Mouse (Mus musculus): ENCODE results near the gene Trmt44. TPM values are rescaled to one million over a fixed set of nuclear protein-coding genes. Genes with fewer than 3 reads are reported as not detected.

Trmt44 gene
- polyA plus RNA-seq (2014; fragmentation: Nextera tagmentation; extraction: Ambion mirVana), result 7.3 and 7.4 TPM in 2 replicates

- ATAC-seq (ENCODE audit: low FRiP score, low TSS enrichment) (peak; percentile 93), DNase-seq (peak; percentile 97)
- Histone ChIP-seq H3K36me3 (ENCODE audit: control insufficient read depth, insufficient read depth, low read length) (peaks cover 31% of the 10 kb centered on the region), H3K27ac (replicated peaks; ENCODE audit: low read depth, low read length) (peak within 1 kb of the TSS; percentile 89), H3K4me3 (replicated peaks; ENCODE audit: low read depth, low read length) (peak within 1 kb of the TSS; percentile 95), H3K4me2 (ENCODE audit: low read length) (peak within 1 kb of the TSS; percentile 95), H3K9me3 (ENCODE audit: control insufficient read depth, low read length) (no peaks in the 10 kb centered on the region), H3K27me3 (ENCODE audit: control insufficient read depth, insufficient read depth, low read length) (no peaks in the 10 kb centered on the region), H3K9ac (replicated peaks; ENCODE audit: low read length) (peak within 1 kb of the TSS; percentile 82), H3K4me1 (ENCODE audit: control insufficient read depth, insufficient read depth, low read length) (peaks cover 10% of the 10 kb centered on the region)
- WGBS, result 3% methylated on average over 56 of the region's 56 CpGs
Observed at GRCm38 (mm10) chr5:35574653-35575599, at the start of gene Trmt44. Gene Trmt44 (minus strand): TSS chr5:35575070.

DNA sequence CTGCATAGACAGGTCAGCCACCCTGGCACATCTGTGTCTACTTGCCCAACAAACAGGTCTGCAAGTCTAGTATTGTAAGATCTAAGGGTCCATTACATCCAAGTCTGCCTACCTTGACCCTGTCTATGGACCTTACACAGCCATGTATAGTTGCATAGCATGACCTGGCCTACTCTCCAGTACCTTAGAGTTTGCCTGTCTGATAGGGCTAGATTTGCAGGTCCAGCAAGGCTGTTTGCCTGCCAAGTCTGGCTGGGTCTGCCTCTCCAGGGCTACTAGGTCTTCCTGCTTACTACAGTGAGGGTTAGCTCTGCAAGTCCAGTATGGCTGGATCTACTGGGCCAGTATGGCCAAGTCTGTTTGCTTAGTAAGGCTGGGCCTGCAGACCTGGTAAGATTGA, 49.0 kb upstream of the Trmt44 start:
- Histone ChIP-seq H3K36me3 (ENCODE audit: control insufficient read depth, insufficient read depth, low read length) (no peaks in the 10 kb centered on the region), H3K27ac (replicated peaks; ENCODE audit: low read depth, low read length) (no peak overlapping the region), H3K4me1 (ENCODE audit: control insufficient read depth, insufficient read depth, low read length) (no peaks in the 10 kb centered on the region), H3K4me2 (ENCODE audit: low read length) (no peak overlapping the region), H3K4me3 (replicated peaks; ENCODE audit: low read depth, low read length) (no peak overlapping the region), H3K9me3 (ENCODE audit: control insufficient read depth, low read length) (no peaks in the 10 kb centered on the region), H3K9ac (replicated peaks; ENCODE audit: low read length) (no peak overlapping the region), H3K27me3 (ENCODE audit: control insufficient read depth, insufficient read depth, low read length) (no peaks in the 10 kb centered on the region)
- ATAC-seq (ENCODE audit: low FRiP score, low TSS enrichment) (no peak), DNase-seq (no peak)

GRCm38 (mm10) chr5:35621114-35621513, 46.2 kb upstream of the Trmt44 start:
- no peak overlapping the region for H3K4me3 ChIP-seq (replicated peaks; ENCODE audit: low read depth, low read length)
- H3K27me3 ChIP-seq (ENCODE audit: control insufficient read depth, insufficient read depth, low read length), result no peaks in the 10 kb centered on the region
- H3K4me1 ChIP-seq (ENCODE audit: control insufficient read depth, insufficient read depth, low read length), result no peaks in the 10 kb centered on the region
- DNase-seq (peak; percentile 14), ATAC-seq (ENCODE audit: low FRiP score, low TSS enrichment) (no peak)
- 49% methylated on average over 4 of the region's 4 CpGs for WGBS
- no peak overlapping the region for H3K9ac ChIP-seq (replicated peaks; ENCODE audit: low read length)
- no peak overlapping the region for H3K4me2 ChIP-seq (ENCODE audit: low read length)
- no peaks in the 10 kb centered on the region for H3K36me3 ChIP-seq (ENCODE audit: control insufficient read depth, insufficient read depth, low read length)
- H3K9me3 ChIP-seq (ENCODE audit: control insufficient read depth, low read length), result no peaks in the 10 kb centered on the region
- H3K27ac ChIP-seq (replicated peaks; ENCODE audit: low read depth, low read length), result no peak overlapping the region

DNA sequence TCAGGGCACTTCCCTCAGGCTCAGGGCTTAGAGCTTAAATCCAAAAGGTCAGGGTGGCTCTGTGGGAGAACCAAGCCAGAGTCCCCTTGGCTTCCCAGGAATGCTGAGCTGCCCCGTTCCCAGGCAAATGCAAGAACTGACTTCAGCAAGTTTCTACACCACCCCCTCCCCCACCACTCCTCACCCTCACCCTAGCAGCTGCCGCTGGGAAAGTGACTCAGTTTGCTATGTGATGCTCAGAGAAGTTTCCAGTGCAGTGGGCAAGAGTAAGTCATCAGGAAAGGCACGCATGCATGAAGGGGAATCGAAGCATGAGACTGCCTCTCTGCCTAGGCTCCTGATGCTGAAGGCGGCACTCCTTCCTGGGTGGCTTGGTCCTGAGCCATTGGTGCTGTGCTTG, 42.1 kb upstream of the Trmt44 start:
- H3K36me3 ChIP-seq (ENCODE audit: control insufficient read depth, insufficient read depth, low read length), result peaks cover 3% of the 10 kb centered on the region; the same call in 1 of the 2 replicates
- no peak overlapping the region for H3K4me2 ChIP-seq (ENCODE audit: low read length)
- ATAC-seq (ENCODE audit: low FRiP score, low TSS enrichment), result no peak
- H3K9me3 ChIP-seq (ENCODE audit: control insufficient read depth, low read length), result no peaks in the 10 kb centered on the region
- no peaks in the 10 kb centered on the region for H3K4me1 ChIP-seq (ENCODE audit: control insufficient read depth, insufficient read depth, low read length)
- 39% methylated on average over 5 of the region's 5 CpGs for WGBS
- H3K27ac ChIP-seq (replicated peaks; ENCODE audit: low read depth, low read length), result no peak overlapping the region
- no peak overlapping the region for H3K9ac ChIP-seq (replicated peaks; ENCODE audit: low read length)
- no peak for DNase-seq
- H3K4me3 ChIP-seq (replicated peaks; ENCODE audit: low read depth, low read length), result no peak overlapping the region
- H3K27me3 ChIP-seq (ENCODE audit: control insufficient read depth, insufficient read depth, low read length), result no peaks in the 10 kb centered on the region

DNA sequence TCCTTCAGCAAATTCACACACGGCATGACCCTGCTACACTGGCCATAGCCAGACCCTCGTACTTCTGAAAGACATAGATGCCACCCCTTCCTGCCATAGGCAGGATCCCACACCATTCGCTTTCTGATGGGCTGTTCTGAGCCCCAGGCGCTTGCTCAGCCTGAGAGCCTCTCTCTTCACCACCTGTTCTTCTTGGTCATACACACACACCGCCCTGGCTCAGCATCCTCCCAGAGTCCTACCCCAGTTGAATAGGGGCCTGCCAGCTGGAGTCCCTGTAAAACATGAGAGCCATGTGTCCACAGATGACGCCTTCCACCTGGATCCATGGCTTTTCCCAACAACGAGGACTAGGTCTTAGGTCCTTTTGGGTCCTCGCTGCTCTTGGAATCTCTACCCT, 37.9 kb upstream of the Trmt44 start:
- WGBS, result 89% methylated on average over 8 of the region's 8 CpGs
- no peaks in the 10 kb centered on the region for H3K9me3 ChIP-seq (ENCODE audit: control insufficient read depth, low read length)
- no peak overlapping the region for H3K9ac ChIP-seq (replicated peaks; ENCODE audit: low read length)
- 0 out of 2 replicates have a peak, but pooled peaks cover 10% of the 10 kb centered on the region for H3K4me1 ChIP-seq (ENCODE audit: control insufficient read depth, insufficient read depth, low read length)
- no peak overlapping the region for H3K4me3 ChIP-seq (replicated peaks; ENCODE audit: low read depth, low read length)
- H3K36me3 ChIP-seq (ENCODE audit: control insufficient read depth, insufficient read depth, low read length), result peaks cover 7% of the 10 kb centered on the region; the same call in 1 of the 2 replicates
- H3K27me3 ChIP-seq (ENCODE audit: control insufficient read depth, insufficient read depth, low read length), result no peaks in the 10 kb centered on the region
- no peak overlapping the region for H3K27ac ChIP-seq (replicated peaks; ENCODE audit: low read depth, low read length)
- DNase-seq (no peak), ATAC-seq (ENCODE audit: low FRiP score, low TSS enrichment) (no peak)
- no peak overlapping the region for H3K4me2 ChIP-seq (ENCODE audit: low read length)

DNA sequence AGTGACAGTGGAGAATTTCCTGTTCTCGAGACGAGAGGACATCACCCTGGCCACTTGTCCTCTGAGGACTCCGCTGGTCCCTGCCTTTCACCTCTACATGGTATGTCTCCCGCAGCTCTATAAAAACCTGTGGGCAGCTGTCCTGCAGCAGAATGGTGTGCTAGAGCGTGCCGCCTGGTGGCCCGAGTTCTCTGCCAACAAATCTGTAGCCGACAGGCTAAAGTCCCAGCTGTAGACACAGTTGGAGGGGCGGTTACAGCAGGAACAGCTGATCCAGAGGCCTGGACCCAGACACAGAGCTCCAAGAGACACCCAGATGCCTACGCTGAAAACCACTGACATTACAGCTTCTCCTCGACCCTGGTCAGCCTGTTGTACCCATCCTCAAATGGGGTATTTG, 37.0 kb upstream of the Trmt44 start:
- Histone ChIP-seq H3K27me3 (ENCODE audit: control insufficient read depth, insufficient read depth, low read length) (no peaks in the 10 kb centered on the region), H3K4me1 (ENCODE audit: control insufficient read depth, insufficient read depth, low read length) (0 out of 2 replicates have a peak, but pooled peaks cover 10% of the 10 kb centered on the region), H3K9me3 (ENCODE audit: control insufficient read depth, low read length) (no peaks in the 10 kb centered on the region), H3K4me3 (replicated peaks; ENCODE audit: low read depth, low read length) (no peak overlapping the region), H3K9ac (replicated peaks; ENCODE audit: low read length) (no peak overlapping the region), H3K36me3 (ENCODE audit: control insufficient read depth, insufficient read depth, low read length) (peaks cover 11% of the 10 kb centered on the region; the same call in 1 of the 2 replicates), H3K27ac (replicated peaks; ENCODE audit: low read depth, low read length) (no peak overlapping the region), H3K4me2 (ENCODE audit: low read length) (no peak overlapping the region)
- ATAC-seq (ENCODE audit: low FRiP score, low TSS enrichment) (no peak), DNase-seq (no peak)
- 89% methylated on average over 11 of the region's 11 CpGs for WGBS

GRCm38 (mm10) chr5:35611170-35611569, 36.3 kb upstream of the Trmt44 start:
- peaks cover 13% of the 10 kb centered on the region; the same call in 1 of the 2 replicates for H3K36me3 ChIP-seq (ENCODE audit: control insufficient read depth, insufficient read depth, low read length)
- no peak for DNase-seq
- H3K4me1 ChIP-seq (ENCODE audit: control insufficient read depth, insufficient read depth, low read length), result 0 out of 2 replicates have a peak, but pooled peaks cover 10% of the 10 kb centered on the region
- WGBS, result 87% methylated on average over 9 of the region's 9 CpGs
- no peak overlapping the region for H3K27ac ChIP-seq (replicated peaks; ENCODE audit: low read depth, low read length)
- H3K4me3 ChIP-seq (replicated peaks; ENCODE audit: low read depth, low read length), result no peak overlapping the region
- H3K4me2 ChIP-seq (ENCODE audit: low read length), result no peak overlapping the region
- H3K9ac ChIP-seq (replicated peaks; ENCODE audit: low read length), result no peak overlapping the region
- no peaks in the 10 kb centered on the region for H3K27me3 ChIP-seq (ENCODE audit: control insufficient read depth, insufficient read depth, low read length)
- no peak for ATAC-seq (ENCODE audit: low FRiP score, low TSS enrichment)
- H3K9me3 ChIP-seq (ENCODE audit: control insufficient read depth, low read length), result no peaks in the 10 kb centered on the region

- Histone ChIP-seq H3K36me3 (ENCODE audit: control insufficient read depth, insufficient read depth, low read length) (peaks cover 17% of the 10 kb centered on the region; the same call in 1 of the 2 replicates), H3K9me3 (ENCODE audit: control insufficient read depth, low read length) (no peaks in the 10 kb centered on the region), H3K27ac (replicated peaks; ENCODE audit: low read depth, low read length) (no peak overlapping the region), H3K9ac (replicated peaks; ENCODE audit: low read length) (no peak overlapping the region), H3K4me2 (ENCODE audit: low read length) (no peak overlapping the region), H3K4me1 (ENCODE audit: control insufficient read depth, insufficient read depth, low read length) (0 out of 2 replicates have a peak, but pooled peaks cover 10% of the 10 kb centered on the region), H3K27me3 (ENCODE audit: control insufficient read depth, insufficient read depth, low read length) (no peaks in the 10 kb centered on the region), H3K4me3 (replicated peaks; ENCODE audit: low read depth, low read length) (no peak overlapping the region)
- 96% methylated on average over 7 of the region's 7 CpGs for WGBS
- DNase-seq, result no peak
- no peak for ATAC-seq (ENCODE audit: low FRiP score, low TSS enrichment)
Observed at GRCm38 (mm10) chr5:35610381-35610780, 35.5 kb upstream of the Trmt44 start.
